In genomic region chr14:3412314-3412713, GRCm38 (mm10) we compare ENCODE assay signal across 9 mouse cellular contexts. TPM values are rescaled to one million over a fixed set of nuclear protein-coding genes. Genes with fewer than 3 reads are reported as not detected.
DNase-seq lines count a peak whose midpoint lies in the region; ATAC-seq lines count a peak whose summit lies in the region.
"Not testable (repeated sequence)": the region's sequence is repeated elsewhere in the genome, so short reads cannot be mapped to it uniquely, and the experiment has no call there.
"Had no signal": no experiment of that assay in that cellular context is flagged by ENCODE, and none has a peak within 500 bp of the region (broad histone marks: within the 10 kb centered on the region; RNA-seq: fewer than 3 reads in every experiment).

Gene Gm10409 (plus strand): TSS chr14:3412614.

- H3K4me1 ChIP-seq in forebrain, embryonic 14.5 days (ENCODE audit: control insufficient read depth, insufficient read depth, low read length); forebrain, embryonic 16.5 days (replicated peaks; ENCODE audit: control insufficient read depth, insufficient read depth, low read length); hindbrain, embryonic 13.5 days (replicated peaks); hindbrain, embryonic 15.5 days (replicated peaks); midbrain, embryonic 14.5 days (ENCODE audit: control insufficient read depth, insufficient read depth, low read length); midbrain, embryonic 16.5 days (ENCODE audit: control insufficient read depth, insufficient read depth, low read length); neural tube, embryonic 14.5 days (ENCODE audit: control insufficient read depth, insufficient read depth, low read length): not testable (repeated sequence)

- H3K27me3 ChIP-seq in forebrain, embryonic 14.5 days (replicated peaks; ENCODE audit: control insufficient read depth, insufficient read depth, low read length); forebrain, embryonic 16.5 days (replicated peaks; ENCODE audit: control insufficient read depth, insufficient read depth, low read length); hindbrain, embryonic 13.5 days; hindbrain, embryonic 15.5 days; midbrain, embryonic 14.5 days (ENCODE audit: control insufficient read depth, insufficient read depth, low read length); midbrain, embryonic 16.5 days (ENCODE audit: control insufficient read depth, insufficient read depth, low read depth, low read length); neural tube, embryonic 14.5 days (ENCODE audit: control insufficient read depth, insufficient read depth, low read length): not testable (repeated sequence)

- not testable (repeated sequence) for H3K27ac ChIP-seq in forebrain, embryonic 14.5 days (ENCODE audit: low read depth, low read length); forebrain, embryonic 16.5 days (ENCODE audit: low read length); hindbrain, embryonic 13.5 days; hindbrain, embryonic 15.5 days (replicated peaks); midbrain, embryonic 14.5 days (replicated peaks; ENCODE audit: low read depth, low read length); midbrain, embryonic 16.5 days (ENCODE audit: low read length); neural tube, embryonic 14.5 days (ENCODE audit: low read depth, low read length)

- H3K4me2 ChIP-seq in forebrain, embryonic 14.5 days (ENCODE audit: low read length); forebrain, embryonic 16.5 days (ENCODE audit: low read length); hindbrain, embryonic 13.5 days; hindbrain, embryonic 15.5 days; midbrain, embryonic 14.5 days (ENCODE audit: low read length); midbrain, embryonic 16.5 days (ENCODE audit: low read length); neural tube, embryonic 14.5 days (ENCODE audit: low read depth, low read length): not testable (repeated sequence)

- not testable (repeated sequence) for H3K36me3 ChIP-seq in forebrain, embryonic 14.5 days (ENCODE audit: control insufficient read depth, insufficient read depth, low read length); forebrain, embryonic 16.5 days (ENCODE audit: control insufficient read depth, insufficient read depth); hindbrain, embryonic 13.5 days; hindbrain, embryonic 15.5 days; midbrain, embryonic 14.5 days (ENCODE audit: control insufficient read depth, insufficient read depth, low read length); midbrain, embryonic 16.5 days (ENCODE audit: control insufficient read depth, insufficient read depth, low read length); neural tube, embryonic 14.5 days (ENCODE audit: control insufficient read depth, insufficient read depth, low read length)

- not testable (repeated sequence) for H3K4me3 ChIP-seq in forebrain, embryonic 14.5 days (ENCODE audit: low read depth, low read length); forebrain, embryonic 16.5 days (replicated peaks; ENCODE audit: low read length); hindbrain, embryonic 13.5 days; hindbrain, embryonic 15.5 days; midbrain, embryonic 14.5 days (replicated peaks; ENCODE audit: low read depth, low read length); midbrain, embryonic 16.5 days (ENCODE audit: low read depth, low read length); neural tube, embryonic 14.5 days (ENCODE audit: low read depth, low read length)

- not testable (repeated sequence) for ATAC-seq in forebrain, embryonic 14.5 days; forebrain, embryonic 16.5 days; hindbrain, embryonic 13.5 days (ENCODE audit: low FRiP score); hindbrain, embryonic 15.5 days (ENCODE audit: low FRiP score, low read depth); inflammation-experienced regulatory T-cells, adult 6 months; midbrain, embryonic 14.5 days (ENCODE audit: low FRiP score, low TSS enrichment); midbrain, embryonic 16.5 days; neural tube, embryonic 14.5 days (ENCODE audit: low read depth)

- not testable (repeated sequence) for DNase-seq in forebrain, embryonic 14.5 days (ENCODE audit: low spot score); midbrain, embryonic 14.5 days

- H3K9me3 ChIP-seq in forebrain, embryonic 14.5 days (replicated peaks; ENCODE audit: control insufficient read depth, low read length); forebrain, embryonic 16.5 days (ENCODE audit: control insufficient read depth, low read length); hindbrain, embryonic 13.5 days; hindbrain, embryonic 15.5 days; midbrain, embryonic 14.5 days (ENCODE audit: control insufficient read depth, low read length); midbrain, embryonic 16.5 days (replicated peaks; ENCODE audit: control insufficient read depth, low read length, poor library complexity, severe bottlenecking); neural tube, embryonic 14.5 days (ENCODE audit: control insufficient read depth, low read length): not testable (repeated sequence)

- not testable (repeated sequence) for H3K9ac ChIP-seq in forebrain, embryonic 14.5 days (ENCODE audit: low read length); forebrain, embryonic 16.5 days (replicated peaks; ENCODE audit: low read depth, low read length); hindbrain, embryonic 13.5 days; hindbrain, embryonic 15.5 days; midbrain, embryonic 14.5 days (replicated peaks; ENCODE audit: low read length); midbrain, embryonic 16.5 days (ENCODE audit: low read depth, low read length); neural tube, embryonic 14.5 days (replicated peaks; ENCODE audit: low read depth, low read length)

- no CpG with 5 or more reads among the region's 32 CpGs for WGBS in forebrain, embryonic 14.5 days
- WGBS in forebrain, embryonic 16.5 days: no CpG with 5 or more reads among the region's 32 CpGs
- no CpG with 5 or more reads among the region's 32 CpGs for WGBS in hindbrain, embryonic 13.5 days
- no CpG with 5 or more reads among the region's 32 CpGs for WGBS in hindbrain, embryonic 15.5 days
- no CpG with 5 or more reads among the region's 32 CpGs for WGBS in midbrain, embryonic 14.5 days
- no CpG with 5 or more reads among the region's 32 CpGs for WGBS in midbrain, embryonic 16.5 days
- no CpG with 5 or more reads among the region's 32 CpGs for WGBS in neural tube, embryonic 14.5 days

RNA-seq across cellular contexts. Expression of gene Gm10409, which starts in this region (rescaled TPM):
- polyA plus RNA-seq in forebrain, embryonic 14.5 days (2014; fragmentation: Nextera tagmentation; extraction: Ambion mirVana): 10.9 and 11.7 TPM in 2 replicates
- 13.9 and 16.4 TPM in 2 replicates for polyA plus RNA-seq in forebrain, embryonic 16.5 days (2015; fragmentation: Nextera tagmentation; extraction: Ambion mirVana)
- polyA plus RNA-seq in hindbrain, embryonic 13.5 days (2015; fragmentation: Nextera tagmentation; extraction: Ambion mirVana): 14.3 and 14.5 TPM in 2 replicates
- polyA plus RNA-seq in hindbrain, embryonic 15.5 days (2015; fragmentation: Nextera tagmentation; extraction: Ambion mirVana): 18.6 and 19.7 TPM in 2 replicates
- 10 to 100 TPM in 2 of 3 experiments, 1 to 10 TPM in 1; 4.9 to 21.0 (median 11.0) TPM for polyA plus RNA-seq in inflammation-experienced regulatory T-cells, adult 6 months (2017; shearing (Covaris generic))
- 16.6 and 23.7 TPM in 2 replicates for polyA plus RNA-seq in midbrain, embryonic 14.5 days (2014; fragmentation: Nextera tagmentation; extraction: Ambion mirVana)
- polyA plus RNA-seq in midbrain, embryonic 16.5 days (2015; fragmentation: Nextera tagmentation; extraction: Ambion mirVana): 21.4 and 24.8 TPM in 2 replicates
- polyA plus RNA-seq in neural tube, embryonic 14.5 days (2014; fragmentation: Nextera tagmentation; extraction: Ambion mirVana): 21.2 and 26.3 TPM in 2 replicates
- polyA plus RNA-seq: G1E had no signal
